Comparison of ENCODE assay signal across 8 mouse cellular contexts in genomic region chr7:93080731-93081430, GRCm38 (mm10). TPM values are rescaled to one million over a fixed set of nuclear protein-coding genes. Genes with fewer than 3 reads are reported as not detected.
DNase-seq lines count a peak whose midpoint lies in the region; ATAC-seq and TF ChIP-seq lines count a peak whose summit lies in the region.

No protein-coding gene starts in this region.

- H3K4me2 ChIP-seq in embryonic facial prominence, embryonic 14.5 days (ENCODE audit: low read depth, low read length): peak overlapping the region; percentile 83
- peak overlapping the region; percentile 77 for H3K4me2 ChIP-seq in hindbrain, postnatal 0 days (ENCODE audit: low read depth, low read length)
- H3K4me2 ChIP-seq in midbrain, postnatal 0 days (ENCODE audit: low read depth, low read length, poor library complexity, severe bottlenecking): peak overlapping the region; percentile 66

- WGBS in embryonic facial prominence, embryonic 14.5 days: 1% methylated on average over 37 of the region's 45 CpGs
- WGBS in hindbrain, postnatal 0 days: under 1% methylated on average over 45 of the region's 45 CpGs
- WGBS in midbrain, postnatal 0 days: under 1% methylated on average over 45 of the region's 45 CpGs

- H3K9ac ChIP-seq in ES-E14 (ENCODE audit: insufficient read depth, low read depth, low read length, poor library complexity, severe bottlenecking): peak overlapping the region; percentile 42; the same call in 1 of the 2 replicates
- H3K9ac ChIP-seq in embryonic facial prominence, embryonic 14.5 days (ENCODE audit: low read depth, low read length): peak overlapping the region; percentile 66
- peak overlapping the region; percentile 78 for H3K9ac ChIP-seq in hindbrain, postnatal 0 days (replicated peaks; ENCODE audit: low read length)
- H3K9ac ChIP-seq in midbrain, postnatal 0 days (replicated peaks; ENCODE audit: low read length, poor library complexity, severe bottlenecking): peak overlapping the region; percentile 79

- peak; percentile 6; the same call in 1 of the 2 replicates for ATAC-seq in embryonic facial prominence, embryonic 14.5 days (ENCODE audit: low read depth)
- ATAC-seq in hindbrain, postnatal 0 days: peak; percentile 21
- ATAC-seq in midbrain, postnatal 0 days (ENCODE audit: low FRiP score): peak; percentile 20
- no peak for ATAC-seq in frontal cortex, adult (ENCODE audit: low TSS enrichment)

- H3K4me3 ChIP-seq in ES-E14 (ENCODE audit: insufficient read depth in 1 of 2, low read depth in 1 of 2, low read length in 2 of 2, poor library complexity in 1 of 2, severe bottlenecking in 1 of 2): peak overlapping the region; percentile 68 to 81
- H3K4me3 ChIP-seq in embryonic facial prominence, embryonic 14.5 days (ENCODE audit: low read depth, low read length): peak overlapping the region; percentile 55
- peak overlapping the region; percentile 83 for H3K4me3 ChIP-seq in hindbrain, postnatal 0 days (ENCODE audit: low read length)
- peak overlapping the region; percentile 90 for H3K4me3 ChIP-seq in midbrain, postnatal 0 days (ENCODE audit: low read depth, low read length)

- H3K4me1 ChIP-seq in ES-E14 (ENCODE audit: control insufficient read depth in 2 of 2, insufficient read depth in 2 of 2, low read length in 2 of 2, poor library complexity in 1 of 2): no peaks in the 10 kb centered on the region
- H3K4me1 ChIP-seq in embryonic facial prominence, embryonic 14.5 days (ENCODE audit: control insufficient read depth, insufficient read depth, low read length): peaks cover 9% of the 10 kb centered on the region; the same call in 1 of the 2 replicates
- peaks cover 4% of the 10 kb centered on the region; the same call in 1 of the 2 replicates for H3K4me1 ChIP-seq in hindbrain, postnatal 0 days (ENCODE audit: insufficient read depth, low read length)
- 0 out of 2 replicates have a peak, but pooled peaks cover 3% of the 10 kb centered on the region for H3K4me1 ChIP-seq in midbrain, postnatal 0 days (ENCODE audit: insufficient read depth, low read length)

- DNase-seq in heart, adult 18-20 months: peak; percentile 20 to 51
- DNase-seq in heart, adult 9 months (ENCODE audit: low spot score in 2 of 2): no peak
- DNase-seq in ES-E14 (ENCODE audit: low read depth, low spot score) (peak; percentile 20), MN1 (ENCODE audit: low spot score) (no peak)
- DNase-seq in embryonic facial prominence, embryonic 14.5 days (ENCODE audit: low spot score): no peak
- peak; percentile 42 for DNase-seq in hindbrain, postnatal 0 days (ENCODE audit: low spot score)
- DNase-seq in midbrain, postnatal 0 days (ENCODE audit: low spot score): peak; percentile 23

- H3K9me3 ChIP-seq in ES-E14 (ENCODE audit: control insufficient read depth, insufficient read depth, low read depth, low read length): no peaks in the 10 kb centered on the region
- H3K9me3 ChIP-seq in embryonic facial prominence, embryonic 14.5 days (ENCODE audit: control insufficient read depth, low read length): no peaks in the 10 kb centered on the region
- no peaks in the 10 kb centered on the region for H3K9me3 ChIP-seq in hindbrain, postnatal 0 days (ENCODE audit: low read length)
- no peaks in the 10 kb centered on the region for H3K9me3 ChIP-seq in midbrain, postnatal 0 days (ENCODE audit: low read length)

- TF ChIP-seq CTCF in hindbrain, postnatal 0 days (IDR thresholded peaks at IDR 0.05; ENCODE audit: low read depth): no peak
- no peak for TF ChIP-seq CTCF in midbrain, postnatal 0 days (IDR thresholded peaks at IDR 0.05)

- no peak overlapping the region for H3K27ac ChIP-seq in ES-E14 (ENCODE audit: insufficient read depth, low read depth, low read length, poor library complexity, severe bottlenecking)
- no peak overlapping the region for H3K27ac ChIP-seq in embryonic facial prominence, embryonic 14.5 days (replicated peaks; ENCODE audit: low read depth, low read length)
- H3K27ac ChIP-seq in hindbrain, postnatal 0 days: peak overlapping the region; percentile 88
- H3K27ac ChIP-seq in midbrain, postnatal 0 days (ENCODE audit: low read depth, low read length): peak overlapping the region; percentile 71

- in situ Hi-C loops in ES-E14 (cut with MboI; ENCODE audit: low sequenced_read_pairs in 2 of 2, unreplicated experiment in 2 of 2): no loop called here

- peaks cover 21% of the 10 kb centered on the region; the same call in 1 of the 2 replicates for H3K27me3 ChIP-seq in embryonic facial prominence, embryonic 14.5 days (replicated peaks; ENCODE audit: control insufficient read depth, insufficient read depth, low read length)
- no peaks in the 10 kb centered on the region for H3K27me3 ChIP-seq in hindbrain, postnatal 0 days (ENCODE audit: insufficient read depth, low read length)
- H3K27me3 ChIP-seq in midbrain, postnatal 0 days (ENCODE audit: insufficient read depth, low read length): no peaks in the 10 kb centered on the region

- H3K36me3 ChIP-seq in ES-E14 (ENCODE audit: control insufficient read depth, insufficient read depth, low read length, poor library complexity, severe bottlenecking): no peaks in the 10 kb centered on the region
- no peaks in the 10 kb centered on the region for H3K36me3 ChIP-seq in embryonic facial prominence, embryonic 14.5 days (ENCODE audit: control insufficient read depth, insufficient read depth, low read length)
- no peaks in the 10 kb centered on the region for H3K36me3 ChIP-seq in hindbrain, postnatal 0 days (ENCODE audit: insufficient read depth, low read length)
- H3K36me3 ChIP-seq in midbrain, postnatal 0 days (ENCODE audit: insufficient read depth, low read length): no peaks in the 10 kb centered on the region

TF ChIP-seq in ES-E14, 5 proteins besides CTCF, POLR2A, EP300 and RAD21:
- TF ChIP-seq ZNF384 (IDR thresholded peaks at IDR 0.05; ENCODE audit: low read depth, low read length) (no peak), HCFC1 (IDR thresholded peaks at IDR 0.05; ENCODE audit: borderline replicate concordance, insufficient read depth, low read length) (no peak), CHD2 (IDR thresholded peaks at IDR 0.05; ENCODE audit: low read depth, low read length) (no peak), MAFK (IDR thresholded peaks at IDR 0.05; ENCODE audit: insufficient read depth, low read depth, low read length) (no peak), ZC3H11A (IDR thresholded peaks at IDR 0.05; ENCODE audit: borderline replicate concordance, low read depth, low read length) (no peak)

RNA-seq across cellular contexts. Expression of gene Fam181b, which starts 1.2 kb away (rescaled TPM):
- total RNA-seq in heart, adult 18-20 months (2021): 1 to 10 TPM; 2.9 to 4.1 TPM
- 1.3 and 1.8 TPM in 2 replicates for total RNA-seq in ES-E14 (2012; rRNA removed)
- polyA plus RNA-seq in embryonic facial prominence, embryonic 14.5 days (2014; fragmentation: Nextera tagmentation; extraction: Ambion mirVana): 4.9 and 5.6 TPM in 2 replicates
- 98.9 and 107 TPM in 2 replicates for total RNA-seq in hindbrain, postnatal 0 days (2014; rRNA removed)
- 55.2 and 59.5 TPM in 2 replicates for polyA plus RNA-seq in hindbrain, postnatal 0 days (2015; fragmentation: Nextera tagmentation; extraction: Ambion mirVana)
- 59.1 and 61.4 TPM in 2 replicates for total RNA-seq in midbrain, postnatal 0 days (2014; rRNA removed)
- polyA plus RNA-seq in midbrain, postnatal 0 days (2015; fragmentation: Nextera tagmentation; extraction: Ambion mirVana): 33.5 and 34.2 TPM in 2 replicates

Comparison
In these comparisons a context has a peak if more than half of its experiments do, and no peak if none do; other contexts are left out.
1. DNase-seq: peak in heart, adult 18-20 months (2 of 2), ES-E14 (single experiment), hindbrain, postnatal 0 days (single experiment) and midbrain, postnatal 0 days (single experiment); none in heart, adult 9 months (0 of 2), embryonic facial prominence, embryonic 14.5 days (single experiment) and MN1 (single experiment).
2. H3K27ac ChIP-seq: peak in hindbrain, postnatal 0 days (single experiment) and midbrain, postnatal 0 days (single experiment); none in ES-E14 (single experiment) and embryonic facial prominence, embryonic 14.5 days (single experiment).
3. RNA of gene Fam181b, which starts 1.2 kb away (total RNA-seq): 98.9 to 107 TPM in hindbrain, postnatal 0 days and 59.1 to 61.4 TPM in midbrain, postnatal 0 days; 2.9 to 4.1 TPM in heart, adult 18-20 months and 1.3 to 1.8 TPM in ES-E14; every median in the first group is over 10 times any median in the second.
4. Peak in every context shown above with its lines, with median percentiles within 50 percentile points of each other: H3K4me3 ChIP-seq, H3K9ac ChIP-seq and H3K4me2 ChIP-seq.